Mouse (Mus musculus): ENCODE data around the gene Atxn2. TPM values are rescaled to one million over a fixed set of nuclear protein-coding genes. Genes with fewer than 3 reads are reported as not detected.

Atxn2 gene
- polyA plus RNA-seq, 1 experiment from 2014 or later, result 54.9 TPM

GRCm38 (mm10) chr5:121771611-121772010 is 60.5 kb downstream of the Atxn2 start:
- Histone ChIP-seq H3K4me3 (no peak overlapping the region), H3K27ac (no peak overlapping the region), H3K36me3 (peaks cover 67% of the 10 kb centered on the region), H3K9ac (no peak overlapping the region), H3K27me3 (no peaks in the 10 kb centered on the region), H3K4me2 (replicated peaks) (no peak overlapping the region), H3K9me3 (no peaks in the 10 kb centered on the region), H3K4me1 (peaks cover 15% of the 10 kb centered on the region)
- ATAC-seq (ENCODE audit: low FRiP score, low read depth), result no peak
- WGBS, result 93% methylated on average over 3 of the region's 3 CpGs

GRCm38 (mm10) chr5:121778485-121779119 is 67.5 kb downstream of the Atxn2 start:
- ATAC-seq (ENCODE audit: low FRiP score, low read depth), result no peak
- no peak overlapping the region for H3K9ac ChIP-seq
- no peaks in the 10 kb centered on the region for H3K9me3 ChIP-seq
- H3K36me3 ChIP-seq, result peaks cover 81% of the 10 kb centered on the region
- no peak overlapping the region for H3K4me2 ChIP-seq (replicated peaks)
- no peak overlapping the region for H3K27ac ChIP-seq
- H3K4me1 ChIP-seq, result peaks cover 12% of the 10 kb centered on the region
- WGBS, result 86% methylated on average over 7 of the region's 7 CpGs
- no peaks in the 10 kb centered on the region for H3K27me3 ChIP-seq
- no peak overlapping the region for H3K4me3 ChIP-seq

- H3K4me3 ChIP-seq, result no peak overlapping the region
- no peak overlapping the region for H3K27ac ChIP-seq
- H3K4me2 ChIP-seq (replicated peaks), result no peak overlapping the region
- 84% methylated on average over 5 of the region's 5 CpGs for WGBS
- H3K36me3 ChIP-seq, result peaks cover 82% of the 10 kb centered on the region
- no peak for ATAC-seq (ENCODE audit: low FRiP score, low read depth)
- no peaks in the 10 kb centered on the region for H3K27me3 ChIP-seq
- H3K9ac ChIP-seq, result no peak overlapping the region
- no peaks in the 10 kb centered on the region for H3K9me3 ChIP-seq
- H3K4me1 ChIP-seq, result peaks cover 20% of the 10 kb centered on the region
Measured at GRCm38 (mm10) chr5:121780180-121780579, 69.0 kb downstream of the Atxn2 start.

- WGBS, result 64% methylated on average over 4 of the region's 4 CpGs
- Histone ChIP-seq H3K4me3 (no peak overlapping the region), H3K9ac (no peak overlapping the region), H3K4me2 (replicated peaks) (no peak overlapping the region), H3K9me3 (no peaks in the 10 kb centered on the region), H3K36me3 (peaks cover 85% of the 10 kb centered on the region), H3K27ac (no peak overlapping the region), H3K4me1 (peaks cover 8% of the 10 kb centered on the region; the same call in 1 of the 2 replicates), H3K27me3 (no peaks in the 10 kb centered on the region)
- no peak for ATAC-seq (ENCODE audit: low FRiP score, low read depth)
Measured at GRCm38 (mm10) chr5:121782467-121782866, 71.3 kb downstream of the Atxn2 start.

DNA sequence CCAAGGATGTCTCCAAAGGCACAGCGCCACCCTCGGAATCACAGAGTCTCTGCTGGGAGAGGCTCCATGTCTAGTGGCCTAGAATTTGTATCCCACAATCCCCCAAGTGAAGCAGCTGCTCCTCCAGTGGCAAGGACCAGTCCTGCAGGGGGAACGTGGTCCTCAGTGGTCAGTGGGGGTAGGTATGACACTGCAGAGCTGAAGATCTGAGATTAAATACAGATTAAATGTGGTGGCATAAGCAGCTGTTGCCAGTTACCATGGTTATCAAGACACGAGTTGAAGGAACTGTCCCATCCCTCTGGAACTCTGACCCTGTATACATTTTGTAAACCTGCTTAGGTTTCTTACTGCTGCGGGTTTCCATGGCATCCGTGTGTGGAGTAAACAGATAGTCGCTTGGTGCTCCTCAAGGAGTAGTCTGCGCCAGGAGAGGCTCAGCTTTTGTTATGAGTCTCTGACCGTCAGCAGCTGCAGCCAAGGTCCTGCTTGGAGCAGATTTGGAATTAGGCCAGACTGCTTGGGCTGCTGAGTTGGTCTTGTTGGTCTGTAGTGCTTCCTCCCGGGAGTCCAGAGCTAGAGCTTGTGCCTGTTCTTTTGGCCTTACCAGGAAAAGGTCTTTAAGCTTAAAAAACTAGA is 72.8 kb downstream of the Atxn2 start:
- Histone ChIP-seq H3K4me2 (replicated peaks) (no peak overlapping the region), H3K4me1 (peaks cover 8% of the 10 kb centered on the region; the same call in 1 of the 2 replicates), H3K27ac (no peak overlapping the region), H3K9ac (no peak overlapping the region), H3K4me3 (no peak overlapping the region), H3K36me3 (peaks cover 77% of the 10 kb centered on the region), H3K9me3 (no peaks in the 10 kb centered on the region), H3K27me3 (no peaks in the 10 kb centered on the region)
- no peak for ATAC-seq (ENCODE audit: low FRiP score, low read depth)
- WGBS, result 76% methylated on average over 10 of the region's 10 CpGs

GRCm38 (mm10) chr5:121791026-121791425 is 79.9 kb downstream of the Atxn2 start:
- WGBS, result 85% methylated on average over 5 of the region's 5 CpGs
- no peak overlapping the region for H3K4me2 ChIP-seq (replicated peaks)
- no peak overlapping the region for H3K9ac ChIP-seq
- no peak overlapping the region for H3K4me3 ChIP-seq
- H3K9me3 ChIP-seq, result no peaks in the 10 kb centered on the region
- H3K4me1 ChIP-seq, result no peaks in the 10 kb centered on the region
- peaks cover 76% of the 10 kb centered on the region for H3K36me3 ChIP-seq
- no peak overlapping the region for H3K27ac ChIP-seq
- no peak for ATAC-seq (ENCODE audit: low FRiP score, low read depth)
- no peaks in the 10 kb centered on the region for H3K27me3 ChIP-seq

DNA sequence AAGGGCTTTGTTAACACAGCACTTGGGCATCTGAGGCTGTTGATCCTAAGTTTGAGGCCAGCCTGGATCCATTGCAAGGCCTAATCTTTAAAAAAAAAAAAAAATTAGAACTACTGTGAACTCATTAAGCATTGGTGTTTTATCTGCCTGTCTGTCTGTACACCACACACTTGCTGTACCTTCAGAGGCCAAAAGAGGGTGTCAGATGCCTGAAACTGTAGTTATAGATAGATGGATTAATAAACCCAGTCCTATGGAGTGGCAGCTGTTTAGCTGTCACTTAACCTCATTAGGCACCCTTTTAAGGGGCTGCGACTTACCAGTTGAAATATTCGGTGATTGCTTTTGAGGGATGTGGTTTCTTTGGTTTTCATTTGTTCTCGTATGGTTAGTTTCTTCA is 84.7 kb downstream of the Atxn2 start:
- Histone ChIP-seq H3K9me3 (no peaks in the 10 kb centered on the region), H3K4me2 (replicated peaks) (no peak overlapping the region), H3K36me3 (peaks cover 85% of the 10 kb centered on the region), H3K9ac (no peak overlapping the region), H3K27ac (no peak overlapping the region), H3K27me3 (no peaks in the 10 kb centered on the region), H3K4me3 (no peak overlapping the region), H3K4me1 (no peaks in the 10 kb centered on the region)
- 88% methylated on average over 3 of the region's 3 CpGs for WGBS
- ATAC-seq (ENCODE audit: low FRiP score, low read depth), result no peak

GRCm38 (mm10) chr5:121798447-121798846 is 87.3 kb downstream of the Atxn2 start:
- Histone ChIP-seq H3K4me3 (no peak overlapping the region), H3K9ac (no peak overlapping the region), H3K4me1 (no peaks in the 10 kb centered on the region), H3K27ac (no peak overlapping the region), H3K36me3 (peaks cover 91% of the 10 kb centered on the region), H3K27me3 (no peaks in the 10 kb centered on the region), H3K4me2 (replicated peaks) (no peak overlapping the region), H3K9me3 (no peaks in the 10 kb centered on the region)
- no peak for ATAC-seq (ENCODE audit: low FRiP score, low read depth)
- WGBS, result 93% methylated on average over 2 of the region's 2 CpGs

GRCm38 (mm10) chr5:121807186-121807585 is 96.0 kb downstream of the Atxn2 start:
- WGBS, result 87% methylated on average over 3 of the region's 3 CpGs
- H3K36me3 ChIP-seq, result peaks cover 76% of the 10 kb centered on the region
- H3K27ac ChIP-seq, result no peak overlapping the region

GRCm38 (mm10) chr5:121808202-121808601 is 97.1 kb downstream of the Atxn2 start:
- WGBS, result 86% methylated on average over 2 of the region's 2 CpGs
- H3K27me3 ChIP-seq, result no peaks in the 10 kb centered on the region
- peaks cover 76% of the 10 kb centered on the region for H3K36me3 ChIP-seq
- H3K4me1 ChIP-seq, result no peaks in the 10 kb centered on the region
- H3K9me3 ChIP-seq, result no peaks in the 10 kb centered on the region
- no peak for ATAC-seq (ENCODE audit: low FRiP score, low read depth)
- no peak overlapping the region for H3K4me3 ChIP-seq
- no peak overlapping the region for H3K9ac ChIP-seq
- H3K27ac ChIP-seq, result no peak overlapping the region
- H3K4me2 ChIP-seq (replicated peaks), result no peak overlapping the region

More at GRCm38 (mm10) chr5:121807186-121807585, 96.0 kb downstream of the Atxn2 start:
- no peak for ATAC-seq (ENCODE audit: low FRiP score, low read depth)
- H3K4me1 ChIP-seq, result no peaks in the 10 kb centered on the region
- no peak overlapping the region for H3K9ac ChIP-seq
- no peaks in the 10 kb centered on the region for H3K9me3 ChIP-seq
- no peak overlapping the region for H3K4me3 ChIP-seq
- no peaks in the 10 kb centered on the region for H3K27me3 ChIP-seq
- no peak overlapping the region for H3K4me2 ChIP-seq (replicated peaks)

GRCm38 (mm10) chr5:121809667-121810224 is 98.6 kb downstream of the Atxn2 start:
- no peak for ATAC-seq (ENCODE audit: low FRiP score, low read depth)
- Histone ChIP-seq H3K4me3 (no peak overlapping the region), H3K27ac (no peak overlapping the region), H3K4me1 (no peaks in the 10 kb centered on the region), H3K9me3 (no peaks in the 10 kb centered on the region), H3K4me2 (replicated peaks) (no peak overlapping the region), H3K27me3 (no peaks in the 10 kb centered on the region), H3K9ac (no peak overlapping the region), H3K36me3 (peaks cover 74% of the 10 kb centered on the region)
- 84% methylated on average over 5 of the region's 5 CpGs for WGBS

- no peak overlapping the region for H3K9ac ChIP-seq
- no peak overlapping the region for H3K4me2 ChIP-seq (replicated peaks)
- WGBS, result 88% methylated on average over 17 of the region's 17 CpGs
- no peak overlapping the region for H3K27ac ChIP-seq
- H3K27me3 ChIP-seq, result no peaks in the 10 kb centered on the region
- no peak for ATAC-seq (ENCODE audit: low FRiP score, low read depth)
- no peaks in the 10 kb centered on the region for H3K4me1 ChIP-seq
- no peak overlapping the region for H3K4me3 ChIP-seq
- no peaks in the 10 kb centered on the region for H3K9me3 ChIP-seq
- H3K36me3 ChIP-seq, result peaks cover 77% of the 10 kb centered on the region
Measured at GRCm38 (mm10) chr5:121810331-121811151, 99.4 kb downstream of the Atxn2 start.
